Mouse (Mus musculus): ENCODE results near the gene G6pdx. TPM values are rescaled to one million over a fixed set of nuclear protein-coding genes. Genes with fewer than 3 reads are reported as not detected.

Gene G6pdx
- total and polyA plus RNA-seq, 3 experiments = 6.5 to 13.1 (median 7.1) TPM

GRCm38 (mm10) chrX:74400136-74400535, 28.9 kb downstream of the G6pdx start:
- H3K27ac ChIP-seq = no peak overlapping the region
- no peaks in the 10 kb centered on the region for H3K27me3 ChIP-seq (ENCODE audit: control insufficient read depth, insufficient read depth, low read length)
- no peak overlapping the region for H3K9ac ChIP-seq (ENCODE audit: low read depth, low read length)
- no peaks in the 10 kb centered on the region for H3K4me1 ChIP-seq (ENCODE audit: control insufficient read depth, insufficient read depth, low read length)
- DNase-seq = no peak
- WGBS = 81% methylated on average over 3 of the region's 3 CpGs
- H3K79me2 ChIP-seq (replicated peaks; ENCODE audit: control insufficient read depth, insufficient read depth, low read length) = no peaks in the 10 kb centered on the region
- no peak for TF ChIP-seq CTCF (IDR thresholded peaks at IDR 0.05)
- TF ChIP-seq POLR2A (IDR thresholded peaks at IDR 0.05; ENCODE audit: insufficient read depth, low read depth, low read length) = no peak
- no peak for TF ChIP-seq EP300 (IDR thresholded peaks at IDR 0.05; ENCODE audit: insufficient read depth, low read depth, low read length)
- no peaks in the 10 kb centered on the region for H3K36me3 ChIP-seq (ENCODE audit: control insufficient read depth, insufficient read depth, low read length)
- intact Hi-C loops (cut with DNase I) = no loop called here
- H3K4me3 ChIP-seq = no peak overlapping the region

- Histone ChIP-seq H3K9ac (ENCODE audit: low read depth, low read length) (peak within 1 kb of the TSS; percentile 90), H3K27ac (peak within 1 kb of the TSS; percentile 90), H3K79me2 (replicated peaks; ENCODE audit: control insufficient read depth, insufficient read depth, low read length) (no peaks in the 10 kb centered on the region), H3K27me3 (ENCODE audit: control insufficient read depth, insufficient read depth, low read length) (no peaks in the 10 kb centered on the region), H3K4me3 (peak within 1 kb of the TSS; percentile 65), H3K4me1 (ENCODE audit: control insufficient read depth, insufficient read depth, low read length) (peaks cover 1% of the 10 kb centered on the region; the same call in 1 of the 2 replicates), H3K36me3 (ENCODE audit: control insufficient read depth, insufficient read depth, low read length) (no peaks in the 10 kb centered on the region)
- DNase-seq = peak; percentile 82 to 90
- WGBS = 14% methylated on average over 30 of the region's 30 CpGs
- intact Hi-C loops (cut with DNase I) = loop anchor here (2.0 to 5.0 kb wide), 5 partner anchors 35 to 425 kb away; partner anchors contain the start of genes Dnase1l1, Flna, G6pdx and Hcfc1
- TF ChIP-seq POLR2A (IDR thresholded peaks at IDR 0.05; ENCODE audit: insufficient read depth, low read depth, low read length) (peak; percentile 84), CTCF (IDR thresholded peaks at IDR 0.05) (peak; percentile 73), EP300 (IDR thresholded peaks at IDR 0.05; ENCODE audit: insufficient read depth, low read depth, low read length) (no peak)
Measured at GRCm38 (mm10) chrX:74392535-74393443, 36.2 kb downstream of the G6pdx start, which contains the start of the genes Fam3a and Ikbkg. Gene Fam3a (minus strand): TSS chrX:74393272. Gene Ikbkg (plus strand): TSS chrX:74393290.

- Histone ChIP-seq H3K4me3 (no peak overlapping the region), H3K9ac (ENCODE audit: low read depth, low read length) (no peak overlapping the region), H3K36me3 (ENCODE audit: control insufficient read depth, insufficient read depth, low read length) (no peaks in the 10 kb centered on the region), H3K27me3 (ENCODE audit: control insufficient read depth, insufficient read depth, low read length) (no peaks in the 10 kb centered on the region), H3K4me1 (ENCODE audit: control insufficient read depth, insufficient read depth, low read length) (no peaks in the 10 kb centered on the region), H3K27ac (no peak overlapping the region), H3K79me2 (replicated peaks; ENCODE audit: control insufficient read depth, insufficient read depth, low read length) (no peaks in the 10 kb centered on the region)
- TF ChIP-seq EP300 (IDR thresholded peaks at IDR 0.05; ENCODE audit: insufficient read depth, low read depth, low read length) = no peak
- intact Hi-C loops (cut with DNase I) = no loop called here
- DNase-seq = no peak
Measured at GRCm38 (mm10) chrX:74388153-74388552, 40.8 kb downstream of the G6pdx start.

- Histone ChIP-seq H3K4me3 (no peak overlapping the region), H3K4me1 (ENCODE audit: control insufficient read depth, insufficient read depth, low read length) (no peaks in the 10 kb centered on the region), H3K9ac (ENCODE audit: low read depth, low read length) (no peak overlapping the region), H3K36me3 (ENCODE audit: control insufficient read depth, insufficient read depth, low read length) (no peaks in the 10 kb centered on the region), H3K27me3 (ENCODE audit: control insufficient read depth, insufficient read depth, low read length) (no peaks in the 10 kb centered on the region), H3K27ac (no peak overlapping the region), H3K79me2 (replicated peaks; ENCODE audit: control insufficient read depth, insufficient read depth, low read length) (no peaks in the 10 kb centered on the region)
- intact Hi-C loops (cut with DNase I) = no loop called here
- TF ChIP-seq CTCF (IDR thresholded peaks at IDR 0.05) = no peak
- TF ChIP-seq EP300 (IDR thresholded peaks at IDR 0.05; ENCODE audit: insufficient read depth, low read depth, low read length) = no peak
- TF ChIP-seq POLR2A (IDR thresholded peaks at IDR 0.05; ENCODE audit: insufficient read depth, low read depth, low read length) = no peak
- DNase-seq = no peak
- 79% methylated on average over 2 of the region's 2 CpGs for WGBS
Measured at GRCm38 (mm10) chrX:74384451-74384850, 44.5 kb downstream of the G6pdx start.

GRCm38 (mm10) chrX:74372888-74373549, 56.0 kb downstream of the G6pdx start, which contains the start of the genes Ubl4a and Slc10a3:
Gene Ubl4a (minus strand): TSS chrX:74373218.
Gene Slc10a3 (minus strand): TSS chrX:74373349.
- no peaks in the 10 kb centered on the region for H3K36me3 ChIP-seq (ENCODE audit: control insufficient read depth, insufficient read depth, low read length)
- peak within 1 kb of the TSS; percentile 80 for H3K9ac ChIP-seq (ENCODE audit: low read depth, low read length)
- 18% methylated on average over 32 of the region's 32 CpGs for WGBS
- peak; percentile 88 to 91 for DNase-seq
- TF ChIP-seq EP300 (IDR thresholded peaks at IDR 0.05; ENCODE audit: insufficient read depth, low read depth, low read length) (0 out of 2 replicates have a peak, but pooled peaks have one; percentile 56), CTCF (IDR thresholded peaks at IDR 0.05) (0 out of 2 replicates have a peak, but pooled peaks have one; percentile 5), POLR2A (IDR thresholded peaks at IDR 0.05; ENCODE audit: insufficient read depth, low read depth, low read length) (peak; percentile 80)
- no peaks in the 10 kb centered on the region for H3K79me2 ChIP-seq (replicated peaks; ENCODE audit: control insufficient read depth, insufficient read depth, low read length)
- no peaks in the 10 kb centered on the region for H3K27me3 ChIP-seq (ENCODE audit: control insufficient read depth, insufficient read depth, low read length)
- H3K4me1 ChIP-seq (ENCODE audit: control insufficient read depth, insufficient read depth, low read length) = no peaks in the 10 kb centered on the region; the same call in 1 of the 2 replicates
- peak within 1 kb of the TSS; percentile 51 for H3K4me3 ChIP-seq
- peak within 1 kb of the TSS; percentile 52; the same call in 1 of the 2 replicates for H3K27ac ChIP-seq
- intact Hi-C loops (cut with DNase I) = loop anchor here (2.0 to 5.0 kb wide), 2 partner anchors 18 to 101 kb away; partner anchors contain the start of gene Rpl10

Data from heart, adult 2 months (tissue).